Mouse (Mus musculus) heart, adult 2 months (tissue): ENCODE results near the gene Izumo4. TPM values are rescaled to one million over a fixed set of nuclear protein-coding genes. Genes with fewer than 3 reads are reported as not detected.

Experiments
- DNase-seq, 2 experiments: peaks; one replicate each; pipeline ENCODE4 v3.0.0; 2021
- H3K27ac ChIP-seq: fragments of 200-600 bp; 2 replicates; pipeline ENCODE4 v1.8.1; 2022
- H3K27me3 ChIP-seq: fragments of 200-500 bp; 2 replicates; pipeline ENCODE4 v1.6.1; 2012; ENCODE audit warnings: mild to moderate bottlenecking, low read length, inconsistent platforms, mixed read lengths; ENCODE audit not compliant: control insufficient read depth, insufficient read depth
- H3K36me3 ChIP-seq: fragments of 200-500 bp; 2 replicates; pipeline ENCODE4 v1.6.1; 2012; ENCODE audit warnings: low read length, inconsistent platforms; ENCODE audit not compliant: control insufficient read depth, insufficient read depth
- H3K4me1 ChIP-seq: fragments of 200-500 bp; 2 replicates; pipeline ENCODE4 v1.6.1; 2011; ENCODE audit warnings: low read length; ENCODE audit not compliant: control insufficient read depth, insufficient read depth
- H3K4me3 ChIP-seq: fragments of 200-600 bp; 2 replicates; pipeline ENCODE4 v1.8.1; 2022
- H3K79me2 ChIP-seq: fragments of 200-500 bp; replicated peaks from 2 replicates; pipeline ENCODE4 v1.6.1; 2012; ENCODE audit warnings: mild to moderate bottlenecking, inconsistent platforms, low read length, moderate library complexity, mixed read lengths; ENCODE audit not compliant: control insufficient read depth, insufficient read depth
- H3K9ac ChIP-seq: fragments of 200-500 bp; 2 replicates; pipeline ENCODE4 v1.6.1; 2012; ENCODE audit warnings: low read depth, mild to moderate bottlenecking, control low read depth, inconsistent platforms, low read length, mixed read lengths
- CTCF ChIP-seq: fragments of 200-600 bp; IDR thresholded peaks from 2 replicates; pipeline ENCODE4 v1.8.1; 2022; ENCODE audit warnings: antibody characterized with exemption, mild to moderate bottlenecking, moderate library complexity
- EP300 ChIP-seq: fragments of 200-500 bp; IDR thresholded peaks from 2 replicates; pipeline ENCODE4 v1.6.1; 2011; ENCODE audit warnings: low read depth, low read length, control low read depth; ENCODE audit not compliant: insufficient read depth
- POLR2A ChIP-seq: fragments of 200-500 bp; IDR thresholded peaks from 2 replicates; pipeline ENCODE4 v1.6.1; 2011; ENCODE audit warnings: mild to moderate bottlenecking, low read depth, low read length, control low read depth; ENCODE audit not compliant: insufficient read depth
- WGBS: fragments of 180-500 bp; shearing (Covaris S2); methylation state at CpG from one replicate; pipeline ENCODE4 v1.1.7; 2018; 5-methylcytosine and 5-hydroxymethylcytosine counted together
- intact Hi-C: fragments of 180-260 bp; cut with DNase I; formaldehyde crosslinking; loops from one replicate; pipeline ENCODE4 v1.15.1; 2025
- polyA plus RNA-seq: library from polyadenylated mRNA; depleted of rRNA; stranded (reverse); fragments of >200 nt; gene quantifications from 2 replicates; pipeline ENCODE4 v1.2.3, GENCODE M21; 2012
- total RNA-seq, 2 experiments: library from RNA; stranded (reverse); gene quantifications; 2 replicates each; pipeline ENCODE4 v1.2.3; 2021

Izumo4 gene
- total and polyA plus RNA-seq, 3 experiments, result 3.4 to 15.6 (median 3.8) TPM

DNA sequence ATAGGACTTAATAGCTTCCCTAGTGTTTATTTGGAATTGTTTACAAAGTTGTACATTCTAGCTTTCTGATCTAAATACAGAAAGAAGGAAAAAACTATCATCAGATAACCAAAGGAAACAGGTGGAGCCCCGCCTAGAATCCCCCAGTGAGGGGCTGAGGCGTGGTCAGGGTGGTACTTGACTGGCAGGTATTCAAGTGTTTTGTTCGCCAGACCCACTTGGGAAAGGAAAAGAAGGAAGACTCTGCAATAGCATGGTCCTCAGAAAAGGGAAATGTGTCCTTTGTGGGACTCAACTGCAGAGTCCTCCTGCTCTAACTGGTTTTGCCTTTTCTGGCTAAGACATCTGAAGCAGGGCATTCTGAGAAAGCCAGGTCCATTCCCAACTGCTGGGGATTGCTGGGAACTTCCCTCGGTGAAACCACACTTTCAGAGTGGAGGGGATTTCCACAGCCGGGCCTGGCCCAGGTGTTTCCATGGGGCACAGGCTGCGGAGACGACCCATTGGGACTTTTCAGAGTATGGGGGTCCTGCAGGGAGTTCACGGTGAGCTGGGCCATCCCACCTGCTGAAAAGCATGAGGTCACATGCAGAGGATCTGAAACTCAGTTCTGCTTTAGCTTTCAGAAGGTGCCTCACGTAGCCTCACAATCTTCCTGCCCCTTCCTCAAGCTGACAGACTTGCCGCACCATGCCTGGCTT is 6.0 kb upstream of the Izumo4 start:
- Histone ChIP-seq H3K36me3 (no peaks in the 10 kb centered on the region; the same call in 1 of the 2 replicates), H3K9ac (no peak overlapping the region), H3K27me3 (no peaks in the 10 kb centered on the region), H3K27ac (peak overlapping the region; percentile 75), H3K4me1 (peaks cover 9% of the 10 kb centered on the region), H3K4me3 (no peak overlapping the region), H3K79me2 (no peaks in the 10 kb centered on the region)
- 44% methylated on average over 10 of the region's 10 CpGs for WGBS
- no peak for DNase-seq
- TF ChIP-seq POLR2A, result no peak
- no peak for TF ChIP-seq CTCF
- TF ChIP-seq EP300, result no peak
- intact Hi-C loops, result no loop called here

DNA sequence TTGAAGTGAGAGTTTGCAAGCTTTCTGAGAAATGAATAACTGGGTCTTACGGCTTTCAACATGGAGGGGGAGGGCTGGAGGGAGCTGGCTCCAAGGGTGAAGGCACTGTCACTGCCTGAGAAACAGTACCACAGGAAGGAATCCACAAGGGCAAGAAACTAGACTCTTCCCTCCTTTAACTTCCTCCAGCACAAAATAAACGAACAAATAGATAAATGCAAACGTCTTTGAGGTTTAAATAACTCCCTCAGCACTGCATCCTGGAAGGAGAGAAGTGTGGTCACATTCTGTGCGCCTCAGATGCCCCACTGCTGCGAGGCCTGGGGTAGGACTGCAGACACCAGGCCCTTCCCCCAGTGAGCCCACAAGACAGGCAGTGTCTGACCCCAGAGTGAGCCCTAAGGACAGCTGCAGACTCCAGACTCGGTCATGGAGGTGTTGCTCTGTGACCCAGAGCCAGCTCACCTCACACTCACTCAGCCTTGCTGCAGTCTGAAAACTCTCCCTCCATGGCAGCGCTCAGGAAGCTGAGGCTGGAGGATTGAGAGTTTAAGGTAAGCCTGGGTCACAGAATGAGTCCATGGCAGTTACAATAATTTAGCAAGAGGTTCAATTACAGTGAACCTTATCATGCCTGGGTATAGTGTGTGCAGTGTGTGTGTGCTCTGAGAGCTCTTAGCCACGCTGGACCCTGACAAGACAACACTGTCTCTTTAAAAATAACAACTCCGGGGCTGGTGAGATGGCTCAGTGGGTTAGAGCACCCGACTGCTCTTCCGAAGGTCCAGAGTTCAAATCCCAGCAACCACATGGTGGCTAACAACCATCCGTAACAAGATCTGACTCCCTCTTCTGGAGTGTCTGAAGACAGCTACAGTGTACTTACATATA is 5.2 kb upstream of the Izumo4 start:
- TF ChIP-seq POLR2A, result no peak
- TF ChIP-seq EP300, result no peak
- TF ChIP-seq CTCF, result no peak
- Histone ChIP-seq H3K4me1 (peaks cover 9% of the 10 kb centered on the region), H3K9ac (no peak overlapping the region), H3K27me3 (no peaks in the 10 kb centered on the region), H3K27ac (peak overlapping the region; percentile 75), H3K79me2 (no peaks in the 10 kb centered on the region), H3K4me3 (no peak overlapping the region), H3K36me3 (no peaks in the 10 kb centered on the region; the same call in 1 of the 2 replicates)
- no peak for DNase-seq
- intact Hi-C loops, result no loop called here
- 63% methylated on average over 12 of the region's 12 CpGs for WGBS

DNA sequence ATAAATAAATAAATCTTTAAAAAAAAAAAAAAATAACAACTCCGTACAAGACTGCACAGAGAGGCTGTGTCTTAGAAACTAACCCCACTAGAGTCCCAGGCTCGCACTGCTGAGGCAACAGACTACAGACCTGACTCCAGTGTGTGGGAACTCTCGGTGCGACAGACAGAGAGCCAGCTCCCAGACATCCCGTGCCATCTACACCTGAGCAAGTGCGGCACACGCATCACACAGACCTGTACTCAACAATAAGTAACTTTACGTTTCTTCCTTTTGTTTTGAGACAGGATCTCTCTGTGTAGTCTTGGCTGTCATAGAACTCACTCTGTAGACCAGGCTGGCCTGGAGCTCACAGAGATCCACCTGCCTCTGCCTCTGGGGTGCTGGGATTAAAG is 4.6 kb upstream of the Izumo4 start:
- no peak overlapping the region for H3K9ac ChIP-seq
- no peak for DNase-seq
- H3K27ac ChIP-seq, result no peak overlapping the region
- no peak for TF ChIP-seq EP300
- no peak for TF ChIP-seq POLR2A
- TF ChIP-seq CTCF, result no peak
- 92% methylated on average over 8 of the region's 8 CpGs for WGBS
- no peaks in the 10 kb centered on the region for H3K79me2 ChIP-seq
- H3K4me1 ChIP-seq, result peaks cover 9% of the 10 kb centered on the region
- intact Hi-C loops, result no loop called here
- H3K27me3 ChIP-seq, result no peaks in the 10 kb centered on the region
- no peaks in the 10 kb centered on the region; the same call in 1 of the 2 replicates for H3K36me3 ChIP-seq
- no peak overlapping the region for H3K4me3 ChIP-seq

DNA sequence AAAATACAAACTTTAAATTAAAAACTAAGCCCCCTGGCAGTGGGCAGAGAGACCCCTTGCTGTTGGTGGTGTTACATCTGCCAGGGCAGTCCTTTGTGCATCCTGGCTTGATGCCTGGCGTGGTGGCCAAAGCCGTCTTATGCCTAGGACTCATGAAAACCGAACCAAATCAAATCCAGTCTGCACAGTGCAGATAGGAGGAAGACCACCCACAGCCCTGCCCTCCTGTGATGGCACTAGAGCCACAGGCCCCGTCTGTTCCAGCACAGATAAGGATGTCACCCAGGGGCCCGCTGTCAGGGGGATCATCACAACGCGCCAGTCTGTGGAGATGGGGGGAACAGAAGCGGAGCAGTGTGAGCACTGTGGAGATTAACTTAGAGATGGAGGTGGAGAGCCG is 4.2 kb upstream of the Izumo4 start:
- no peaks in the 10 kb centered on the region for H3K79me2 ChIP-seq
- H3K27ac ChIP-seq, result no peak overlapping the region
- no peak overlapping the region for H3K4me3 ChIP-seq
- intact Hi-C loops, result loop anchor here (2.0 kb wide), 1 partner anchor 17 kb away; no protein-coding TSS in a partner anchor
- no peak overlapping the region for H3K9ac ChIP-seq
- no peaks in the 10 kb centered on the region; the same call in 1 of the 2 replicates for H3K36me3 ChIP-seq
- peaks cover 9% of the 10 kb centered on the region for H3K4me1 ChIP-seq
- WGBS, result 84% methylated on average over 9 of the region's 9 CpGs
- TF ChIP-seq EP300 (no peak), CTCF (no peak), POLR2A (no peak)
- DNase-seq, result no peak
- no peaks in the 10 kb centered on the region for H3K27me3 ChIP-seq

DNA sequence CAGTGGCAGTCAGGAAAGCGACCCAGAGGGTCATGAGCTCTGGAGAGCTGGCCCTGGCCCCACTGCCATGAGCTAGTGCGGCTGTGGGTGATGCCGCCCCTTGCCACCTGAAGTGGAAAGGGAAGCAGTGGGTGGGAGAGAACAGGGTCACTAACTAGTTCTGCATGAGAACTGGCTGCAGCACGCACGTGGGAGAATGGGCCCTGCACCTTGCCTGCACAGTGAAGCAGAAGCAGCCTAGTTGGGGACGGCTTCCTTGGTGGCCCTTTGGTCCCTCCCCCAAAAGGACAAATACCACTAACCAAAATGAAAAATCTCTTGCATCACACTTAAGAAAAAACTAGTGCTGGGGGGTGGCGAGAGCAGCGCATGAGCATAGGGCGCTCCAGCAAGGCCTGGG is 3.4 kb upstream of the Izumo4 start:
- DNase-seq, result no peak
- Histone ChIP-seq H3K27me3 (no peaks in the 10 kb centered on the region), H3K4me1 (peaks cover 9% of the 10 kb centered on the region), H3K79me2 (no peaks in the 10 kb centered on the region), H3K4me3 (no peak overlapping the region), H3K36me3 (no peaks in the 10 kb centered on the region; the same call in 1 of the 2 replicates), H3K27ac (no peak overlapping the region), H3K9ac (no peak overlapping the region)
- 91% methylated on average over 9 of the region's 9 CpGs for WGBS
- intact Hi-C loops, result loop anchor here (2.0 kb wide), 1 partner anchor 18 kb away; no protein-coding TSS in a partner anchor
- TF ChIP-seq POLR2A, result no peak
- TF ChIP-seq EP300, result no peak
- no peak for TF ChIP-seq CTCF

DNA sequence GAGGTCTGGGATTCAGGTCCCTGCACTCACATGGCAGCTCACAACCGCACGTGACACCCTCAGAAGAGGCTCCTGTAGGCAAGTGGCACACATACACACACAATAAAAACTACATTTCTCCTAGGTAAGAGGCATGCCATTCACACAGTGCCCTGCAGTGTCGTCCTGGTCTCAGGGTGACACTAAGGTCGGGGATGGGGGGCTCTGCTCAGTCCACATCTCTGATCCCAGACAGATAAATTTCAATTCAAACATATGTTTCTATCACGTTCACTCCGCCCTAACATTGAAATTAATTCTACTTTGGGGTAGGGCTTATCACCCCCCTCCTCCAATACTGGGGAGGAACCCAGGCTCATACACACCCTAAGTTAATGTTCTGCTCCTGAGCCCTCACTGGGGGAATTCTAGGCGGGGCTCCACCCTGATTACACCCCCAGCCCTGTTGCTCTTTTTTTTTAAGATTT is 1.9 kb upstream of the Izumo4 start:
- Histone ChIP-seq H3K36me3 (no peaks in the 10 kb centered on the region; the same call in 1 of the 2 replicates), H3K4me3 (no peak overlapping the region), H3K27me3 (no peaks in the 10 kb centered on the region), H3K9ac (no peak overlapping the region), H3K4me1 (peaks cover 7% of the 10 kb centered on the region), H3K79me2 (no peaks in the 10 kb centered on the region), H3K27ac (no peak overlapping the region)
- intact Hi-C loops, result loop anchor here (5.0 kb wide), 1 partner anchor 268 kb away; the partner anchor contains the start of gene Tcf3
- no peak for TF ChIP-seq POLR2A
- TF ChIP-seq EP300, result no peak
- no peak for TF ChIP-seq CTCF
- 82% methylated on average over 7 of the region's 7 CpGs for WGBS
- no peak for DNase-seq
